Mouse (Mus musculus): ENCODE measurements around the gene Izumo1. TPM values are rescaled to one million over a fixed set of nuclear protein-coding genes. Genes with fewer than 3 reads are reported as not detected.
A peak's percentile ranks its signal among the peaks of the same experiment; 100 is the strongest.

Izumo1 gene
- polyA plus RNA-seq, 1 experiment: 0.34 TPM

GRCm38 (mm10) chr7:45627261-45627660, 5.7 kb downstream of the Izumo1 start, which contains the start of gene Rasip1:
TSS of gene Rasip1 (plus strand) at chr7:45627488.
- Histone ChIP-seq H3K27ac (ENCODE audit: insufficient read depth, low read depth, low read length) (peak within 1 kb of the TSS; percentile 65), H3K4me3 (ENCODE audit: insufficient read depth, low read depth, low read length) (peak within 1 kb of the TSS; percentile 52), H3K36me3 (ENCODE audit: control insufficient read depth, insufficient read depth, low read length) (no peaks in the 10 kb centered on the region), H3K27me3 (replicated peaks; ENCODE audit: control insufficient read depth, insufficient read depth, low read length) (no peaks in the 10 kb centered on the region; the same call in 1 of the 2 replicates), H3K4me1 (ENCODE audit: control insufficient read depth, insufficient read depth, low read length) (no peaks in the 10 kb centered on the region)
- TF ChIP-seq POLR2A (IDR thresholded peaks at IDR 0.05; ENCODE audit: low read depth, low read length) (peak; percentile 50), CTCF (conservative IDR thresholded peaks at IDR 0.05; ENCODE audit: insufficient read depth, insufficient read length, low read depth, low read length) (no peak)
- peak; percentile 79 for DNase-seq
- 71% methylated on average over 9 of the region's 9 CpGs for WGBS

GRCm38 (mm10) chr7:45628364-45629294, 7.0 kb downstream of the Izumo1 start:
- Histone ChIP-seq H3K4me3 (ENCODE audit: insufficient read depth, low read depth, low read length) (peak overlapping the region; percentile 52), H3K36me3 (ENCODE audit: control insufficient read depth, insufficient read depth, low read length) (no peaks in the 10 kb centered on the region), H3K27ac (ENCODE audit: insufficient read depth, low read depth, low read length) (0 out of 2 replicates have a peak overlapping the region, but pooled peaks have one; percentile 47), H3K27me3 (replicated peaks; ENCODE audit: control insufficient read depth, insufficient read depth, low read length) (no peaks in the 10 kb centered on the region; the same call in 1 of the 2 replicates), H3K4me1 (ENCODE audit: control insufficient read depth, insufficient read depth, low read length) (no peaks in the 10 kb centered on the region)
- peak; percentile 81 for TF ChIP-seq CTCF (conservative IDR thresholded peaks at IDR 0.05; ENCODE audit: insufficient read depth, insufficient read length, low read depth, low read length)
- TF ChIP-seq POLR2A (IDR thresholded peaks at IDR 0.05; ENCODE audit: low read depth, low read length): no peak
- WGBS: 2% methylated on average over 105 of the region's 105 CpGs
- DNase-seq: peak; percentile 92

- Histone ChIP-seq H3K27me3 (replicated peaks; ENCODE audit: control insufficient read depth, insufficient read depth, low read length) (no peaks in the 10 kb centered on the region; the same call in 1 of the 2 replicates), H3K4me1 (ENCODE audit: control insufficient read depth, insufficient read depth, low read length) (no peaks in the 10 kb centered on the region), H3K4me3 (ENCODE audit: insufficient read depth, low read depth, low read length) (no peak overlapping the region), H3K36me3 (ENCODE audit: control insufficient read depth, insufficient read depth, low read length) (no peaks in the 10 kb centered on the region), H3K27ac (ENCODE audit: insufficient read depth, low read depth, low read length) (no peak overlapping the region)
- peak; percentile 51 for DNase-seq
- 81% methylated on average over 23 of the region's 23 CpGs for WGBS
- TF ChIP-seq CTCF (conservative IDR thresholded peaks at IDR 0.05; ENCODE audit: insufficient read depth, insufficient read length, low read depth, low read length) (no peak), POLR2A (IDR thresholded peaks at IDR 0.05; ENCODE audit: low read depth, low read length) (no peak)
Observed at GRCm38 (mm10) chr7:45630064-45630907, 8.7 kb downstream of the Izumo1 start.

- Histone ChIP-seq H3K4me1 (ENCODE audit: control insufficient read depth, insufficient read depth, low read length) (no peaks in the 10 kb centered on the region), H3K36me3 (ENCODE audit: control insufficient read depth, insufficient read depth, low read length) (no peaks in the 10 kb centered on the region), H3K27ac (ENCODE audit: insufficient read depth, low read depth, low read length) (no peak overlapping the region), H3K27me3 (replicated peaks; ENCODE audit: control insufficient read depth, insufficient read depth, low read length) (no peaks in the 10 kb centered on the region; the same call in 1 of the 2 replicates), H3K4me3 (ENCODE audit: insufficient read depth, low read depth, low read length) (no peak overlapping the region)
- WGBS: 19% methylated on average over 35 of the region's 35 CpGs
- no peak for DNase-seq
- TF ChIP-seq CTCF (conservative IDR thresholded peaks at IDR 0.05; ENCODE audit: insufficient read depth, insufficient read length, low read depth, low read length) (no peak; the same call in 1 of the 2 replicates), POLR2A (IDR thresholded peaks at IDR 0.05; ENCODE audit: low read depth, low read length) (no peak)
Observed at GRCm38 (mm10) chr7:45632499-45632898, 10.9 kb downstream of the Izumo1 start.

GRCm38 (mm10) chr7:45634946-45635681, 13.5 kb downstream of the Izumo1 start:
- no peaks in the 10 kb centered on the region; the same call in 1 of the 2 replicates for H3K4me1 ChIP-seq (ENCODE audit: control insufficient read depth, insufficient read depth, low read length)
- H3K27ac ChIP-seq (ENCODE audit: insufficient read depth, low read depth, low read length): peak overlapping the region; percentile 53
- no peaks in the 10 kb centered on the region for H3K36me3 ChIP-seq (ENCODE audit: control insufficient read depth, insufficient read depth, low read length)
- no peaks in the 10 kb centered on the region; the same call in 1 of the 2 replicates for H3K27me3 ChIP-seq (replicated peaks; ENCODE audit: control insufficient read depth, insufficient read depth, low read length)
- no peak overlapping the region for H3K4me3 ChIP-seq (ENCODE audit: insufficient read depth, low read depth, low read length)
- 81% methylated on average over 11 of the region's 11 CpGs for WGBS
- peak; percentile 71 for DNase-seq
- TF ChIP-seq POLR2A (IDR thresholded peaks at IDR 0.05; ENCODE audit: low read depth, low read length) (no peak), CTCF (conservative IDR thresholded peaks at IDR 0.05; ENCODE audit: insufficient read depth, insufficient read length, low read depth, low read length) (no peak)
